Mouse (Mus musculus) liver, adult 2 months (tissue): Measurements from ENCODE around the gene Dhps. TPM values are rescaled to one million over a fixed set of nuclear protein-coding genes. Genes with fewer than 3 reads are reported as not detected.
"Not testable (repeated sequence)": the region's sequence is repeated elsewhere in the genome, so short reads cannot be mapped to it uniquely, and the experiment has no call there.

Source experiments
- DNase-seq: peaks from one replicate; pipeline ENCODE4 v3.0.0-alpha.2; 2011; ENCODE audit warnings: low read depth, low spot score; ENCODE audit errors: extremely low read depth
- H3K27ac ChIP-seq: fragments of 200-500 bp; replicated peaks from 2 replicates; pipeline ENCODE4 v1.5.1; 2012; ENCODE audit warnings: low read depth, mild to moderate bottlenecking, control low read depth, inconsistent platforms, low read length; ENCODE audit not compliant: insufficient read depth
- H3K27me3 ChIP-seq: fragments of 200-500 bp; 2 replicates; pipeline ENCODE4 v1.6.1; 2012; ENCODE audit warnings: mild to moderate bottlenecking, moderate library complexity, low read length, inconsistent platforms; ENCODE audit not compliant: control insufficient read depth, insufficient read depth
- H3K36me3 ChIP-seq: fragments of 200-500 bp; 2 replicates; pipeline ENCODE4 v1.6.1; 2012; ENCODE audit warnings: low read length, inconsistent platforms; ENCODE audit not compliant: control insufficient read depth, insufficient read depth
- H3K4me1 ChIP-seq: fragments of 200-500 bp; 2 replicates; pipeline ENCODE4 v1.6.1; 2011; ENCODE audit warnings: low read length; ENCODE audit not compliant: control insufficient read depth, insufficient read depth
- H3K4me3 ChIP-seq: fragments of 200-500 bp; 2 replicates; pipeline ENCODE4 v1.5.1; 2011; ENCODE audit warnings: low read depth, mild to moderate bottlenecking, control low read depth, low read length, moderate library complexity; ENCODE audit not compliant: insufficient read depth
- H3K79me2 ChIP-seq: fragments of 200-500 bp; 2 replicates; pipeline ENCODE4 v1.6.1; 2012; ENCODE audit warnings: inconsistent platforms, mild to moderate bottlenecking, low read length, moderate library complexity; ENCODE audit not compliant: control insufficient read depth, insufficient read depth
- H3K9ac ChIP-seq: fragments of 200-500 bp; 2 replicates; pipeline ENCODE4 v1.6.1; 2012; ENCODE audit warnings: low read depth, mild to moderate bottlenecking, control low read depth, inconsistent platforms, low read length
- CTCF ChIP-seq: fragments of 200-500 bp; IDR thresholded peaks from 2 replicates; pipeline ENCODE4 v1.5.1; 2011; ENCODE audit warnings: low read depth, low read length, control low read depth
- POLR2A ChIP-seq: fragments of 200-500 bp; IDR thresholded peaks from 2 replicates; pipeline ENCODE4 v1.6.1; 2011; ENCODE audit warnings: low read length, control low read depth; ENCODE audit not compliant: insufficient read depth; ENCODE audit errors: extremely low read depth
- WGBS: fragments of 180-500 bp; shearing (Covaris S2); methylation state at CpG from one replicate; pipeline ENCODE4 v1.1.7; 2018; 5-methylcytosine and 5-hydroxymethylcytosine counted together
- polyA plus RNA-seq: library from polyadenylated mRNA; depleted of rRNA; stranded (reverse); fragments of >200 nt; gene quantifications from 2 replicates; pipeline ENCODE4 v1.2.3, GENCODE M21; 2012
- total RNA-seq: library from RNA; depleted of rRNA; stranded (reverse); fragments of >200 nt; gene quantifications from 2 replicates; pipeline ENCODE4 v1.2.3, GENCODE M21; 2014

Gene Dhps
- total and polyA plus RNA-seq, 2 experiments = 14.8 to 20.6 TPM

- no peak overlapping the region for H3K27ac ChIP-seq
- 95% methylated on average over 10 of the region's 10 CpGs for WGBS
- peaks cover 2% of the 10 kb centered on the region; the same call in 1 of the 2 replicates for H3K36me3 ChIP-seq
- H3K79me2 ChIP-seq = peaks cover 9% of the 10 kb centered on the region; the same call in 1 of the 2 replicates
- H3K9ac ChIP-seq = no peak overlapping the region
- DNase-seq = no peak
- TF ChIP-seq POLR2A (no peak), CTCF (no peak)
- H3K27me3 ChIP-seq = no peaks in the 10 kb centered on the region
- H3K4me3 ChIP-seq = no peak overlapping the region
- peaks cover 10% of the 10 kb centered on the region for H3K4me1 ChIP-seq
These were observed 3.1 kb downstream of the Dhps start for GRCm38 (mm10) chr8:85074617-85075016.

- TF ChIP-seq POLR2A = no peak
- TF ChIP-seq CTCF = peak; percentile 66
- Histone ChIP-seq H3K27me3 (no peaks in the 10 kb centered on the region), H3K4me1 (peaks cover 7% of the 10 kb centered on the region), H3K4me3 (no peak overlapping the region), H3K36me3 (peaks cover 2% of the 10 kb centered on the region; the same call in 1 of the 2 replicates), H3K79me2 (peaks cover 9% of the 10 kb centered on the region; the same call in 1 of the 2 replicates), H3K9ac (no peak overlapping the region), H3K27ac (no peak overlapping the region)
- WGBS = 82% methylated on average over 9 of the region's 9 CpGs
- DNase-seq = no peak
These were observed 4.4 kb downstream of the Dhps start for GRCm38 (mm10) chr8:85076001-85076400.

- Histone ChIP-seq H3K4me1 (peaks cover 12% of the 10 kb centered on the region), H3K9ac (no peak overlapping the region), H3K27me3 (no peaks in the 10 kb centered on the region), H3K36me3 (peaks cover 2% of the 10 kb centered on the region; the same call in 1 of the 2 replicates), H3K27ac (no peak overlapping the region), H3K4me3 (no peak overlapping the region), H3K79me2 (peaks cover 9% of the 10 kb centered on the region; the same call in 1 of the 2 replicates)
- TF ChIP-seq POLR2A (no peak), CTCF (peak; percentile 100)
- peak; percentile 72 for DNase-seq
- 0% methylated on average over 2 of the region's 2 CpGs for WGBS
These were observed 5.4 kb downstream of the Dhps start for GRCm38 (mm10) chr8:85076993-85077392.

DNA sequence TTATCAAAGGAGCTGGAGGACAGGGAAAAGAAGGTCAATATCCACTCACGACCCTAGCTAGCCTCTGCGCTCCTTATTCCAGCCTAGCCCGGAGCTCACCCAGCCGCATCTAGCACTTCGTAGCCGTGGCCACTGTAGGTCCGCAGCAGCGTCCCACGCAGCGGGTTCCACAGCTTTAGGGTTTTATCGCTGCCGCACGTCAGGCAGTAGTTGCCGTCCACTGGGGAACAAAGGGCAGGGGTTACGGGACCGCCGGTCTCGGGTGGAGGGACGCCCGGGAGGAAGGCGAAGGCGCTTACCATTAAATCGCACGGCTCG, 8.6 kb downstream of the Dhps start:
- H3K4me1 ChIP-seq = peaks cover 25% of the 10 kb centered on the region
- H3K79me2 ChIP-seq = peaks cover 5% of the 10 kb centered on the region; the same call in 1 of the 2 replicates
- 0% methylated on average over 25 of the region's 25 CpGs for WGBS
- no peak for DNase-seq
- no peaks in the 10 kb centered on the region for H3K27me3 ChIP-seq
- no peak for TF ChIP-seq CTCF
- no peak for TF ChIP-seq POLR2A
- H3K9ac ChIP-seq = peak overlapping the region; percentile 92
- peaks cover 2% of the 10 kb centered on the region; the same call in 1 of the 2 replicates for H3K36me3 ChIP-seq
- H3K4me3 ChIP-seq = peak overlapping the region; percentile 87
- H3K27ac ChIP-seq = peak overlapping the region; percentile 22

DNA sequence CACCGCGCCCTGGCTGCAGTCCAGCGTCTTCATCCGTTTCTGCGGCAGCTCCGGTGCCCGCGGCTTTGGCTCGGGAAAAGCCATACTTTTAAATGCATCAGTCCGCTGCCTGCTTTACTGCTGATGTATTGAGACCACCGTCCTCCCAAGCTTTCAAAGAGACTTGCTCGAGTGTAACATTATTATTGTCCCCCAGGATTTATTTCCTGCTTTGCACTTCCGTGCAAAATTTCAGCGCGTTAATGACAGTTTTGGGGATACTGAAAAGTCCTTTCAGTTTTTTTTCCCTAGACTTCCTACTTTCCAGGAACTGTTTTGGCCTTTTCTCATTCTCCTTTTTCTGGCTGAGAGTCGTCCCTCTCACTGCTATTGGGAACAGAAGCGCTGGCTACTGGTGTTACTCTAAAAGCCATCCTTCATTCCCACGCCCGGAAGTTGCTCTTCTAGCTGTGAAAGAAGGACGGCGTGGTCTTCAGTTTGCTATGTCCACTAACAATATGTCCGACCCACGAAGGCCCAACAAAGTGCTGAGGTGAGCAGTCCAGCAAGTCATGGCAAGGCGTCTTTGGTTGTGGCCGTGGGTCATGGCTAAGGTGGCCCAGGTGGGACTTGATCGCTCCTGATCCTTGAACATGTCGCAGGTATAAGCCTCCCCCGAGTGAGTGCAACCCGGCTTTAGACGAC, 9.1 kb downstream of the Dhps start, which contains the start of gene Wdr83os:
Gene Wdr83os, plus strand, starts transcription at position 209 of the 684 bp plus-strand sequence.
- Histone ChIP-seq H3K27me3 (no peaks in the 10 kb centered on the region), H3K79me2 (peaks cover 5% of the 10 kb centered on the region; the same call in 1 of the 2 replicates), H3K4me1 (peaks cover 25% of the 10 kb centered on the region), H3K9ac (peak within 1 kb of the TSS; percentile 92), H3K36me3 (peaks cover 7% of the 10 kb centered on the region), H3K4me3 (peak within 1 kb of the TSS; percentile 87), H3K27ac (peak within 1 kb of the TSS; percentile 49)
- peak; percentile 76 for DNase-seq
- TF ChIP-seq CTCF (no peak), POLR2A (no peak)
- under 1% methylated on average over 30 of the region's 30 CpGs for WGBS

- Histone ChIP-seq H3K27me3 (no peaks in the 10 kb centered on the region), H3K4me1 (peaks cover 25% of the 10 kb centered on the region), H3K27ac (peak within 1 kb of the TSS; percentile 49), H3K9ac (peak within 1 kb of the TSS; percentile 92), H3K4me3 (peak within 1 kb of the TSS; percentile 87), H3K79me2 (peaks cover 5% of the 10 kb centered on the region; the same call in 1 of the 2 replicates), H3K36me3 (peaks cover 7% of the 10 kb centered on the region)
- TF ChIP-seq CTCF (no peak), POLR2A (no peak)
- DNase-seq = peak; percentile 52
- WGBS = under 1% methylated on average over 9 of the region's 9 CpGs
These were observed 9.6 kb downstream of the Dhps start, which contains the start of gene Wdr83 for GRCm38 (mm10) chr8:85081216-85081555. TSS of gene Wdr83 (minus strand) at chr8:85081306.

- H3K9ac ChIP-seq, H3K27me3 ChIP-seq, H3K79me2 ChIP-seq, H3K4me3 ChIP-seq, H3K27ac ChIP-seq, DNase-seq: not testable (repeated sequence)
- H3K36me3 ChIP-seq = peaks cover 13% of the 10 kb centered on the region
- peaks cover 25% of the 10 kb centered on the region for H3K4me1 ChIP-seq
- WGBS = 71% methylated on average over 4 of the region's 4 CpGs
These were observed 10.6 kb downstream of the Dhps start for GRCm38 (mm10) chr8:85082169-85082568.
